Mouse (Mus musculus) liver, postnatal 0 days (tissue): Measurements from ENCODE around the gene Thbs2.

Experiments used
- CTCF ChIP-seq: sonication (generic); IDR thresholded peaks from 2 replicates; pipeline ENCODE4 v1.5.1; 2016; ENCODE audit warnings: antibody characterized with exemption, low read depth
- EP300 ChIP-seq: IDR thresholded peaks from 2 replicates; pipeline ENCODE4 v1.6.1; 2016; ENCODE audit warnings: antibody characterized with exemption, low read depth, mild to moderate bottlenecking

GRCm38 (mm10) chr17:14730629-14731028 is 36.6 kb upstream of the Thbs2 start:
- TF ChIP-seq CTCF (no peak), EP300 (no peak)
